Mouse (Mus musculus) G1E-ER4 (cell line): ENCODE results near the gene Actl11. TPM values are rescaled to one million over a fixed set of nuclear protein-coding genes. Genes with fewer than 3 reads are reported as not detected.

Experiments used
- GATA1 ChIP-seq: IDR thresholded peaks from one replicate; pipeline ENCODE4 v1.8.0; 2012; ENCODE audit warnings: low read length, inconsistent platforms
- polyA plus RNA-seq: library from polyadenylated mRNA; stranded (reverse); fragments of >175 nt; gene quantifications from 2 replicates; pipeline ENCODE4 v1.2.3, GENCODE M21; 2012

The Actl11 gene
- polyA plus RNA-seq, 1 experiment = not detected

DNA sequence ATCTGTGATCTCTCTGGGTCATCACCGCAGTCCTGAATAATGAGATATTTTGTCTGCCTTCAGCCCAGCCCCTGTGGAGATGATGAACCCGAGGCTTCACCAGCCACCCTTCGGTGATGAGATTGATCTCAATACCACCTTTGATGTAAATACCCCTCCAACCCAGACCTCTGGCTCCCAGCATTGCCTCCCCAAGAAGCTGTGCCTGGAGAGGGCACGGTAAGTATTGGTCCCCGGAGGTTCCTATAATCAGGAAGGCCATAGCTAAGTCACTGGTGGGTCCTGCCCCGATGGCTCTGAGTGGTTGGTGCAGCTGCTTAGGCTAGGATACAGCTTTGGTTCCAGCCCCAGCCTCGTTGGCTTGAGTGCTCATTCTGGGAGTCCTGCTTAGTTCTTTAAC lies 40.3 kb downstream of the Actl11 start:
- TF ChIP-seq GATA1 = no peak

DNA sequence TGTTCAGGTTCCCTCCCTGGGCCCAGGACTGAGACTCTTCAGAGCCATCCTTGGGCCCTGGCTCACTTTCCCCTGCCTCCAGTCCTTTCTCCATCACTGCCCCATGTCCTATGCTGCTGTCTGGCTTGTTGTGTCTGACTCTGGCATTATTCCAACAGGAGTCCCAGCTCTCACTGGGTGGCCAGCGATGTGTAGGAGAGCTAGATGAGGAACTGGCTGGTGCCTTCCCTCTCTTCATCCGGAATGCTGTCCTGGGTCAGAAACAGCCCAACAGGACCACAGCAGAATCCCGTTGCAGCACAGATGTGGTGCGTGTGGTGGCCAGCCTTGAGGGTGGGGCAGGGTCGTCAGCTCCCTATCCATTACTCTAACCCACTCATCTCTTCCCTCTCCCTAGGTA lies 42.0 kb downstream of the Actl11 start:
- TF ChIP-seq GATA1 = no peak

DNA sequence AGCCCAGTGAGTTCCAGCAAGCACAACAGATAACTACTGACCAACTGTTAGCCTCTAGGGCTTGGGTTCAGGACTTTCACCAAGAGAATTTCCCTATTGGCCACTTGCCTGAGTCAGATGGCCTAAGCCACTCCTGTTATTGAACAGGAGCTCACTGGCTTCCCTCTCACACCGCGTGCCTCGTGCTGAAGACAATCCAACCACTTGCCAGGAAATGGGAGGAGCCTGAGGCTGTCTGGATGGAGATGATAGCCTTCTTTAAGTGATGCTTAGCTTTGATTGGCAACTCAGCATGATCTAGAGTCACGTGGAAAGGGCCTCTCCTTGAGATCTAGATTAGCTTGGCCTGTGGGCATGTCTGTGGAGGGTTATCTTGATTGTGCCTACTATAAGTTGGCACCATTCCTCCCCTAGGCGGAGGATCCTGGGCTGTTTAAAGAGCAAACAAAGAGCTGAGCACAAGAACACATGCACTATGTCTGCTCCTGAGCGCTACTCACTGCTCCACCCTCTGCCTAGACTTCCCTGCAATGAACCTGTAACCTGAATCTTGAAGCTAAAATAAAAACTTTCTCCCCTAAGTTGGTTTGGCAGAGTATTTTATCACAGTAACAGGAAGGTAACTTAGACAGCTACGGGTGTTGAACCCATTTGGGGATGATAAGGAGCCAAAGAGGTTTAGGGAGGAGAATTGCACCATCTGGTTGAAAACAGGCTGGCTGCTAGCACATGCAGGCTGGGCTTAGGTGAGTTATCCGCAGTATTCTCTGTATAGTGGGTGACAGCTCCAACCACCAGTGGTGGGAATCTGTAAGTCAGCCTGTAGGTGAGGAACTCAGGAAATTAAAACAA lies 43.6 kb downstream of the Actl11 start:
- TF ChIP-seq GATA1 = peak; percentile 95

DNA sequence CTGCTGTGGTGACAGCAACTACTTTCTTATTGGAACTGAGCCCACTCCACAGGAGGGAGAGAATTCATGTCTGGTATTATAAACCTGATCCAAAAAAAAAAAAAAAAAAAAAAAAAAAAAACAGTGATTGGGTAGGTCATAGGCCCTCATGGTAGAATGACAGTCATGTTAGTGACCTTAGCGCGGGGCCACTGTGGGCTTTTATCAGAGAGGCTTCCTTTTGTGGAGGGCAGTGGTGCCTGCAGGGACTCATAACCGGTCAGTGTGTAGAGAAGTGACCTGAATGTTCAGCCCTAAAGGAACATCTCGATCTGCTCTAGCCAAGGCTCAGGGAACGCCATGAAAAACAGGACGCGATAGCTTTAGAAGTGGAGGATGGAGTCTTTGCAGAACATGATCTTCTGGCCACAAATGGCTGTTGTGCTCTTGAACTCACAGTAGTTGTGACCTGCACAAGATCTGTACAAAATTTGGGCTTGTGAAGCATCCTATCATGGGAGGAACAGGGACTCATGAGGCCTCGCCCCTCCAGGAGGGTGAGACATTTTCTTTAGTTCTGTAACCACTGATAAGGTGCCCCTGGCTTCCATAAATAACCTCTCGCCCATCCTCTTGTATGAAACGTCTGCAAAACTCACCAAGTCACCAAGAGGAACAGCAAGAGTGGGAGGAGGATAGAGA lies 46.4 kb downstream of the Actl11 start:
- no peak for TF ChIP-seq GATA1

DNA sequence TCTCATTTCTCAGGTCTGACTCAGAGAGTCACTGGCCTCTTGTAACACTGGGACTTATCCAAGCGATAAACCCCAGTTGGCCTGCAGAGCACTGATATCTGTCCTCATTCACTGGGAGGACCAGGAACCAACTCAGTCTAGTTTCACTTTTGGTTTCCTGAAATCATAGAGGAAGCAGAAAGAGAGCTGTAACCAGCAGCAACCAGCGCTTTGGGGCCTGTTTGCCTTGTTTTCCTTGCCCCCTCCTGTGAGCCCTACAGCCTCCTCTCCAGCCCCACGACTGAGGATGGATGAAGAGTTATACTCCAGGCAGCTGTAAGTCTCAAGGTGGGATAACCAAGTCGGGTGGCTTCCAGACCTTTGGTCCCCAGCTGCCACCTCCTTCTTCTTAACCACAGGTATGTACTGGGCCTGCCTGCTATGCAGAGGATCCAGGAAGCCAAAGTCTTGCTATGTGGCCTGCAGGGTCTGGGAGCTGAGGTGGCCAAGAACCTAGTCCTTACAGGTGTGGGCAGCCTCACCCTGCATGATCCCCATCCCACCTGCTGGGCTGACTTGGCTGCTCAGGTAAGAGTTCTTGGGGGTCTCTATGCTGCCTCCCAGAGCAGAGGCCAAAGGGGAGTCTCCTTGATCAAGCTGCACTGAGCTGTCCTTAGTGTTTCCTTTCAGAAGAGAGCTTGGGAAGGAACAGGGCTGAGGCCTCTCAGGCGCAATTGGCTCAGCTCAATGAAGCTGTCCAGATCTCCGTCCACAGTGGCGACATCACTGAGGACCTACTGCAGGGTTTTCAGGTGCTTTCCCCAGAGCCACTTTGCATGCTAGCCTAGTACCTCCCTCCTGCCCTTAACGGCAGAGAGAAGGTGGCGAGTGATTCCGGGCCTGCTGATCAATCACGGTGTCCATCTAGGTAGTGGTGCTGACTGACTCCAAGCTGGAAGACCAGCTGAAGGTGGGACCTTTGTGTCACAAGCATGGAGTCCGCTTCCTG lies 47.4 kb downstream of the Actl11 start, which contains the start of gene Uba7:
Uba7 (plus strand) TSS at position 107 of the 988 bp plus-strand sequence.
- TF ChIP-seq GATA1 = peak; percentile 71

- no peak for TF ChIP-seq GATA1
Observed at GRCm38 (mm10) chr9:107978815-107979214, 50.5 kb downstream of the Actl11 start.

Other genes starting within 250 kb of the Actl11 start
- not detected in 2 replicates for gene Gnat1, start 248.8 kb upstream of the Actl11 start, polyA plus RNA-seq
- 0.02 and 0.05 TPM in 2 replicates for gene Sema3f, start 218.0 kb upstream of the Actl11 start, polyA plus RNA-seq
- gene Rbm5, start 157.5 kb upstream of the Actl11 start, polyA plus RNA-seq = 16.1 and 25.4 TPM in 2 replicates
- 24.8 and 40.9 TPM in 2 replicates for gene Rbm6, start 55.2 kb upstream of the Actl11 start, polyA plus RNA-seq
- gene Mon1a, start 40.3 kb upstream of the Actl11 start, polyA plus RNA-seq = 12.3 and 12.7 TPM in 2 replicates
- 0.02 TPM in 1 of 2 replicates, not detected in the other for gene Mst1r, start 21.6 kb upstream of the Actl11 start, polyA plus RNA-seq
- not detected in 2 replicates for gene Camkv, start 7.2 kb downstream of the Actl11 start, polyA plus RNA-seq
- 4.1 and 9.1 TPM in 2 replicates for gene Traip, start 21.7 kb downstream of the Actl11 start, polyA plus RNA-seq
- gene Uba7, start 47.0 kb downstream of the Actl11 start, polyA plus RNA-seq = 23.2 and 52.7 TPM in 2 replicates
- gene Gm20661, start 54.6 kb downstream of the Actl11 start, polyA plus RNA-seq = 0.10 and 0.19 TPM in 2 replicates
- gene Inka1, start 57.4 kb downstream of the Actl11 start, polyA plus RNA-seq = 104 and 110 TPM in 2 replicates
- gene Cdhr4, start 64.0 kb downstream of the Actl11 start, polyA plus RNA-seq = 0.38 and 0.67 TPM in 2 replicates
- gene Gm20662, start 67.9 kb downstream of the Actl11 start, polyA plus RNA-seq = 0.08 and 0.28 TPM in 2 replicates
- 80.8 and 109 TPM in 2 replicates for gene Ip6k1, start 74.0 kb downstream of the Actl11 start, polyA plus RNA-seq
- 7.7 and 10.5 TPM in 2 replicates for gene Gmppb, start 120.8 kb downstream of the Actl11 start, polyA plus RNA-seq
- gene Amigo3, start 124.7 kb downstream of the Actl11 start, polyA plus RNA-seq = 0.24 and 0.32 TPM in 2 replicates
- gene Mst1, start 152.0 kb downstream of the Actl11 start, polyA plus RNA-seq = 9.2 and 12.4 TPM in 2 replicates
- 25.7 and 84.5 TPM in 2 replicates for gene Rnf123, start 154.9 kb downstream of the Actl11 start, polyA plus RNA-seq
- 70.8 and 89.8 TPM in 2 replicates for gene Apeh, start 166.1 kb downstream of the Actl11 start, polyA plus RNA-seq